17 mouse cellular contexts compared by ENCODE assay signal in the genomic region with DNA sequence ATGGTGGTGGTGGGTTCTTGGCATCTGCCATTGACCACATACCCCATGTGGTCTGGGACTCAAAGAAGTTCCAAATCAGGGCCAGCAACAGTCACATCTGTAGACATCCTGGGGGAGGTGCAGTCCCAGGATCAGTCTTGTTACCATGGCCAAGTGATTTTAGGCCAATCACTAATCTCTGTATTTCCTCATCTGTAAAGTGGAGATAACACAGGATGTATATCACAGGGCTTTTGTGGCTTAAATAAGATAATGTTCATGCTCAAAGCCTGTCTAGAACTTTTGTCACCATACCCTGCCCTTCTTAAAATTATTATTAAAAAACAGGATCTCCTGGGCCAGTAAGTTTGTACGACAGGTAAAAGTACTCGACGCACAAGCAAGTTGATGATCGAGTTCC. TPM values are rescaled to one million over a fixed set of nuclear protein-coding genes. Genes with fewer than 3 reads are reported as not detected.
"Had no signal": no experiment of that assay in that cellular context is flagged by ENCODE, and none has a peak within 500 bp of the region (broad histone marks: within the 10 kb centered on the region; RNA-seq: fewer than 3 reads in every experiment).

No protein-coding gene starts in this region.

- DNase-seq: retina, postnatal 1 day; right cerebral cortex, adult 18-20 months; right cerebral cortex, postnatal 14 days; right cerebral cortex, postnatal 25 days; right cerebral cortex, postnatal 4 days; spleen, adult 18-20 months; thymus, adult 18-20 months; thymus, adult 2 months; thymus, postnatal 14 days; thymus, postnatal 25 days; thymus, postnatal 36 days; thymus, postnatal 4 days had no signal

- H3K27me3 ChIP-seq: neural tube, embryonic 13.5 days; neural tube, embryonic 15.5 days; stomach, embryonic 15.5 days had no signal

- H3K4me3 ChIP-seq: neural tube, embryonic 13.5 days; neural tube, embryonic 15.5 days; stomach, embryonic 15.5 days had no signal

- H3K9me3 ChIP-seq: neural tube, embryonic 13.5 days; neural tube, embryonic 15.5 days; stomach, embryonic 15.5 days had no signal

- H3K4me1 ChIP-seq: neural tube, embryonic 13.5 days; neural tube, embryonic 15.5 days; stomach, embryonic 15.5 days had no signal

- H3K36me3 ChIP-seq: neural tube, embryonic 13.5 days; neural tube, embryonic 15.5 days; stomach, embryonic 15.5 days had no signal

- H3K27ac ChIP-seq: neural tube, embryonic 13.5 days; neural tube, embryonic 15.5 days; stomach, embryonic 15.5 days; stomach, postnatal 0 days had no signal

- H3K9ac ChIP-seq: neural tube, embryonic 13.5 days; neural tube, embryonic 15.5 days; stomach, embryonic 15.5 days had no signal

RNA-seq across cellular contexts. Expression of gene Spns3, which starts 6.2 kb away (rescaled TPM):
- polyA plus RNA-seq: stomach, embryonic 14.5 days had no signal
